10 mouse cellular contexts compared by ENCODE assay signal in the genomic region with DNA sequence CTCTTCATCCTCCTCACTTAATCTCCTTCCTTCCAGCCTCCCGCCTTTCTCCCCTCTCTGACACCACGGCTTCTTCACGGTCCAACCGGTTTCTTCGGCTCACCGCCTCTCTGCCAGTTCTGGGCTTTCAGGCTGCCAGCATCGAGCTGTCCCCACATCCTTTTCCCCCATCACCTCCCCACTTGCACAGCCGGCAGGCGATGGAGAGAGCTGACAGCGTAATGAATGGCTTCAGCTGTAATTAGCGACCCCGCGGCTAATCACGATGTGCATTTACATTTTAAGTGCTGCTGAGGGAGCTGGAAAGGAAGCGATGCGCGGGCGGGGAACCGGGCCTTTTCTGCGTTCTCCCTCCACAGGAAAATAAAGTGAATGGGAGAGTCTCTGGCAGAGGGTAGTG. TPM values are rescaled to one million over a fixed set of nuclear protein-coding genes. Genes with fewer than 3 reads are reported as not detected.
A peak's percentile ranks its signal among the peaks of the same experiment; 100 is the strongest.
DNase-seq lines count a peak whose midpoint lies in the region; ATAC-seq and TF ChIP-seq lines count a peak whose summit lies in the region.
"Had no signal": no experiment of that assay in that cellular context is flagged by ENCODE, and none has a peak within 500 bp of the region (broad histone marks: within the 10 kb centered on the region; RNA-seq: fewer than 3 reads in every experiment).

No protein-coding gene starts in this region.

- H3K9me3 ChIP-seq in heart, embryonic 15.5 days (replicated peaks), result no peaks in the 10 kb centered on the region
- no peaks in the 10 kb centered on the region for H3K9me3 ChIP-seq in midbrain, embryonic 14.5 days (ENCODE audit: control insufficient read depth, low read length)
- H3K9me3 ChIP-seq in liver, embryonic 12.5 days (replicated peaks), result no peaks in the 10 kb centered on the region

- peaks cover 46% of the 10 kb centered on the region for H3K4me1 ChIP-seq in heart, embryonic 15.5 days (replicated peaks)
- H3K4me1 ChIP-seq in midbrain, embryonic 14.5 days (ENCODE audit: control insufficient read depth, insufficient read depth, low read length), result peaks cover 41% of the 10 kb centered on the region
- peaks cover 44% of the 10 kb centered on the region for H3K4me1 ChIP-seq in liver, embryonic 12.5 days
- H3K4me1 ChIP-seq in lung, adult 2 months (ENCODE audit: control insufficient read depth, insufficient read depth, low read length), result peaks cover 6% of the 10 kb centered on the region; the same call in 1 of the 2 replicates

- intact Hi-C loops in heart, postnatal 36 days (cut with DNase I), result no loop called here

- no peak for TF ChIP-seq CTCF in lung, adult 2 months (IDR thresholded peaks at IDR 0.05; ENCODE audit: insufficient read depth, low read length)

- no peaks in the 10 kb centered on the region for H3K36me3 ChIP-seq in heart, embryonic 15.5 days
- H3K36me3 ChIP-seq in midbrain, embryonic 14.5 days (ENCODE audit: control insufficient read depth, insufficient read depth, low read length), result no peaks in the 10 kb centered on the region
- H3K36me3 ChIP-seq in liver, embryonic 12.5 days, result no peaks in the 10 kb centered on the region

- H3K4me2 ChIP-seq in heart, embryonic 15.5 days, result peak overlapping the region; percentile 26
- peak overlapping the region; percentile 87 for H3K4me2 ChIP-seq in midbrain, embryonic 14.5 days (ENCODE audit: low read length)
- H3K4me2 ChIP-seq in liver, embryonic 12.5 days, result no peak overlapping the region

- no peak for ATAC-seq in heart, embryonic 15.5 days (replicated peaks; ENCODE audit: insufficient number of reproducible peaks, insufficient read depth, low FRiP score, low read depth)
- ATAC-seq in midbrain, embryonic 14.5 days (ENCODE audit: low FRiP score, low TSS enrichment), result no peak
- no peak for ATAC-seq in liver, embryonic 12.5 days
- ATAC-seq: CD4-positive, CD25-positive, alpha-beta regulatory T cell, adult 4 months had no signal

- H3K27ac ChIP-seq in heart, embryonic 15.5 days, result no peak overlapping the region
- H3K27ac ChIP-seq in midbrain, embryonic 14.5 days (replicated peaks; ENCODE audit: low read depth, low read length), result peak overlapping the region; percentile 85
- H3K27ac ChIP-seq in liver, embryonic 12.5 days, result no peak overlapping the region
- H3K27ac ChIP-seq: macrophage had no signal

- peaks cover 57% of the 10 kb centered on the region for H3K27me3 ChIP-seq in heart, embryonic 15.5 days
- H3K27me3 ChIP-seq in midbrain, embryonic 14.5 days (ENCODE audit: control insufficient read depth, insufficient read depth, low read length), result peaks cover 49% of the 10 kb centered on the region
- H3K27me3 ChIP-seq in liver, embryonic 12.5 days (replicated peaks), result peaks cover 100% of the 10 kb centered on the region

- no peak for DNase-seq in heart, postnatal 36 days
- DNase-seq in Muller cell, postnatal 12 days (ENCODE audit: inconsistent ontology term), result peak; percentile 23
- DNase-seq in frontal cortex, postnatal 10 days (ENCODE audit: low spot score in 2 of 2), result peak; percentile 54 to 60
- DNase-seq in midbrain, embryonic 14.5 days, result peak; percentile 84
- no peak for DNase-seq in lung, postnatal 10 days
- DNase-seq in lung, adult 2 months, result no peak

- no peak for TF ChIP-seq POLR2A in lung, adult 2 months (IDR thresholded peaks at IDR 0.05; ENCODE audit: borderline replicate concordance, extremely low read depth, low read depth, low read length)

- no peak overlapping the region for H3K4me3 ChIP-seq in heart, embryonic 15.5 days
- H3K4me3 ChIP-seq in midbrain, embryonic 14.5 days (replicated peaks; ENCODE audit: low read depth, low read length), result peak overlapping the region; percentile 40
- no peak overlapping the region for H3K4me3 ChIP-seq in liver, embryonic 12.5 days
- no peak overlapping the region for H3K4me3 ChIP-seq in lung, adult 2 months (replicated peaks; ENCODE audit: extremely low read depth, low read depth, low read length)

- 12% methylated on average over 20 of the region's 20 CpGs for WGBS in heart, embryonic 15.5 days
- under 1% methylated on average over 20 of the region's 20 CpGs for WGBS in midbrain, embryonic 14.5 days
- 5% methylated on average over 20 of the region's 20 CpGs for WGBS in liver, embryonic 12.5 days (ENCODE audit: insufficient replicate concordance)
- WGBS in lung, adult 2 months, result 10% methylated on average over 20 of the region's 20 CpGs

- H3K9ac ChIP-seq in heart, embryonic 15.5 days, result no peak overlapping the region
- H3K9ac ChIP-seq in midbrain, embryonic 14.5 days (replicated peaks; ENCODE audit: low read length), result peak overlapping the region; percentile 40
- H3K9ac ChIP-seq in liver, embryonic 12.5 days, result no peak overlapping the region

RNA-seq across cellular contexts. Expression of a gene that starts 2.0 kb away (rescaled TPM):
- polyA plus RNA-seq in heart, embryonic 15.5 days (2015; fragmentation: Nextera tagmentation; extraction: Ambion mirVana), result 11.5 and 12.9 TPM in 2 replicates
- total RNA-seq in heart, postnatal 36 days (2021), result 1 to 10 TPM; 1.0 to 2.1 TPM
- 28.1 and 30.7 TPM in 2 replicates for polyA plus RNA-seq in midbrain, embryonic 14.5 days (2014; fragmentation: Nextera tagmentation; extraction: Ambion mirVana)
- polyA plus RNA-seq in liver, embryonic 12.5 days (2016; fragmentation: Nextera tagmentation; extraction: Ambion mirVana), result 1.0 and 1.5 TPM in 2 replicates
- 1.6 and 2.0 TPM in 2 replicates for polyA plus RNA-seq in lung, adult 2 months (2012; rRNA removed)
- polyA plus RNA-seq: CD4-positive, CD25-positive, alpha-beta regulatory T cell, adult 4 months had no signal

RNA-seq across cellular contexts. Expression of a gene that starts 19.2 kb away (rescaled TPM):
- 1,248 and 1,820 TPM in 2 replicates for polyA plus RNA-seq in heart, embryonic 15.5 days (2015; fragmentation: Nextera tagmentation; extraction: Ambion mirVana)
- total RNA-seq in heart, postnatal 36 days (2021), result 1,000 to 10,000 TPM; 2,624 to 2,673 TPM
- 832 and 924 TPM in 2 replicates for polyA plus RNA-seq in midbrain, embryonic 14.5 days (2014; fragmentation: Nextera tagmentation; extraction: Ambion mirVana)
- 415 and 442 TPM in 2 replicates for polyA plus RNA-seq in liver, embryonic 12.5 days (2016; fragmentation: Nextera tagmentation; extraction: Ambion mirVana)
- polyA plus RNA-seq in lung, adult 2 months (2012; rRNA removed), result 166 and 181 TPM in 2 replicates

RNA-seq across cellular contexts. Expression of a gene that starts 34.0 kb away (rescaled TPM):
- polyA plus RNA-seq in heart, embryonic 15.5 days (2015; fragmentation: Nextera tagmentation; extraction: Ambion mirVana), result 7.6 and 9.7 TPM in 2 replicates
- total RNA-seq in heart, postnatal 36 days (2021), result 1 to 10 TPM; 5.4 to 6.4 TPM
- polyA plus RNA-seq in midbrain, embryonic 14.5 days (2014; fragmentation: Nextera tagmentation; extraction: Ambion mirVana), result 98.9 and 109 TPM in 2 replicates
- polyA plus RNA-seq in liver, embryonic 12.5 days (2016; fragmentation: Nextera tagmentation; extraction: Ambion mirVana), result 10.5 and 12.4 TPM in 2 replicates
- 10.9 and 12.0 TPM in 2 replicates for polyA plus RNA-seq in lung, adult 2 months (2012; rRNA removed)

RNA-seq across cellular contexts. Expression of a gene that starts 35.5 kb away (rescaled TPM):
- polyA plus RNA-seq in heart, embryonic 15.5 days (2015; fragmentation: Nextera tagmentation; extraction: Ambion mirVana), result 10.6 and 15.1 TPM in 2 replicates
- total RNA-seq in heart, postnatal 36 days (2021), result 1 to 10 TPM; 7.2 to 8.3 TPM
- polyA plus RNA-seq in midbrain, embryonic 14.5 days (2014; fragmentation: Nextera tagmentation; extraction: Ambion mirVana), result 23.8 and 24.1 TPM in 2 replicates
- 10.5 and 12.0 TPM in 2 replicates for polyA plus RNA-seq in liver, embryonic 12.5 days (2016; fragmentation: Nextera tagmentation; extraction: Ambion mirVana)
- 9.5 and 16.9 TPM in 2 replicates for polyA plus RNA-seq in lung, adult 2 months (2012; rRNA removed)

RNA-seq across cellular contexts. Expression of a gene that starts 50.7 kb away (rescaled TPM):
- polyA plus RNA-seq in heart, embryonic 15.5 days (2015; fragmentation: Nextera tagmentation; extraction: Ambion mirVana), result 75.2 and 80.6 TPM in 2 replicates
- total RNA-seq in heart, postnatal 36 days (2021), result 100 to 1,000 TPM; 129 to 161 TPM
- polyA plus RNA-seq in midbrain, embryonic 14.5 days (2014; fragmentation: Nextera tagmentation; extraction: Ambion mirVana), result 53.5 and 56.5 TPM in 2 replicates
- polyA plus RNA-seq in liver, embryonic 12.5 days (2016; fragmentation: Nextera tagmentation; extraction: Ambion mirVana), result 17.4 and 17.7 TPM in 2 replicates
- 18.1 and 28.4 TPM in 2 replicates for polyA plus RNA-seq in lung, adult 2 months (2012; rRNA removed)

Comparison
In these comparisons a context has a peak if more than half of its experiments do, and no peak if none do; other contexts are left out.
1. DNase-seq: peak in Muller cell, postnatal 12 days (single experiment), frontal cortex, postnatal 10 days (2 of 2) and midbrain, embryonic 14.5 days (single experiment); none in heart, postnatal 36 days (0 of 2), lung, postnatal 10 days (single experiment) and lung, adult 2 months (single experiment).